ENCODE assay signal across 22 mouse cellular contexts in genomic region chr9:66326879-66327278, GRCm38 (mm10). TPM values are rescaled to one million over a fixed set of nuclear protein-coding genes. Genes with fewer than 3 reads are reported as not detected.
A peak's percentile ranks its signal among the peaks of the same experiment; 100 is the strongest.
DNase-seq lines count a peak whose midpoint lies in the region; ATAC-seq and TF ChIP-seq lines count a peak whose summit lies in the region.
"Had no signal": no experiment of that assay in that cellular context is flagged by ENCODE, and none has a peak within 500 bp of the region (broad histone marks: within the 10 kb centered on the region; RNA-seq: fewer than 3 reads in every experiment).

No protein-coding gene starts in this region.

- TF ChIP-seq EP300 in liver, postnatal 0 days (IDR thresholded peaks at IDR 0.05; ENCODE audit: low read depth), result 0 out of 2 replicates have a peak, but pooled peaks have one; percentile 16

- no peak overlapping the region for H3K4me2 ChIP-seq in liver, embryonic 15.5 days
- H3K4me2 ChIP-seq in liver, embryonic 11.5 days, result no peak overlapping the region
- no peak overlapping the region for H3K4me2 ChIP-seq in liver, postnatal 0 days (ENCODE audit: low read depth, low read length)
- H3K4me2 ChIP-seq: embryonic facial prominence, embryonic 13.5 days; embryonic facial prominence, embryonic 15.5 days; forebrain, embryonic 12.5 days had no signal

- no peaks in the 10 kb centered on the region for H3K9me3 ChIP-seq in liver, embryonic 15.5 days (replicated peaks)
- H3K9me3 ChIP-seq in liver, embryonic 11.5 days (ENCODE audit: control insufficient read depth, low read length), result no peaks in the 10 kb centered on the region
- H3K9me3 ChIP-seq in liver, postnatal 0 days (ENCODE audit: low read length), result no peaks in the 10 kb centered on the region
- H3K9me3 ChIP-seq: embryonic facial prominence, embryonic 13.5 days; embryonic facial prominence, embryonic 15.5 days; forebrain, embryonic 10.5 days; forebrain, embryonic 12.5 days had no signal

- no peak for TF ChIP-seq CTCF in liver, postnatal 0 days (IDR thresholded peaks at IDR 0.05; ENCODE audit: low read depth)

- DNase-seq in liver, embryonic 11.5 days (ENCODE audit: low spot score), result no peak
- DNase-seq in liver, postnatal 0 days, result no peak
- peak; percentile 9 for DNase-seq in yolk sac, embryonic 10.5 days (ENCODE audit: low spot score)
- no peak for DNase-seq in kidney, adult 11 months
- DNase-seq: adrenal gland, adult 2 months; adrenal gland, postnatal 10 days; adrenal gland, postnatal 25 days; cerebellum, adult 11 months; cerebellum, adult 18-20 months; cerebellum, adult 8-10 months; cerebellum, adult 9-11 months; cerebellum, postnatal 14 days; cerebellum, postnatal 36 days; embryo, embryonic 11 days had no signal

- no peak overlapping the region for H3K4me3 ChIP-seq in liver, embryonic 15.5 days (replicated peaks)
- H3K4me3 ChIP-seq in liver, embryonic 11.5 days (ENCODE audit: low read depth, low read length), result no peak overlapping the region
- no peak overlapping the region for H3K4me3 ChIP-seq in liver, postnatal 0 days (ENCODE audit: low read depth, low read length)
- H3K4me3 ChIP-seq: embryonic facial prominence, embryonic 13.5 days; embryonic facial prominence, embryonic 15.5 days; erythroblast, embryonic 14.5 days; forebrain, embryonic 10.5 days; forebrain, embryonic 12.5 days had no signal

- no peak overlapping the region for H3K9ac ChIP-seq in liver, embryonic 15.5 days
- no peak overlapping the region for H3K9ac ChIP-seq in liver, embryonic 11.5 days (ENCODE audit: low read depth, low read length)
- no peak overlapping the region for H3K9ac ChIP-seq in liver, postnatal 0 days (replicated peaks)
- H3K9ac ChIP-seq: embryonic facial prominence, embryonic 13.5 days; embryonic facial prominence, embryonic 15.5 days; forebrain, embryonic 12.5 days had no signal

- no peaks in the 10 kb centered on the region for H3K36me3 ChIP-seq in liver, embryonic 15.5 days (replicated peaks)
- no peaks in the 10 kb centered on the region for H3K36me3 ChIP-seq in liver, embryonic 11.5 days (ENCODE audit: control insufficient read depth, insufficient read depth, low read length)
- H3K36me3 ChIP-seq in liver, postnatal 0 days (replicated peaks; ENCODE audit: insufficient read depth, low read length), result no peaks in the 10 kb centered on the region
- H3K36me3 ChIP-seq: embryonic facial prominence, embryonic 13.5 days; embryonic facial prominence, embryonic 15.5 days; forebrain, embryonic 10.5 days; forebrain, embryonic 12.5 days had no signal

- H3K27me3 ChIP-seq in liver, embryonic 15.5 days, result no peaks in the 10 kb centered on the region
- H3K27me3 ChIP-seq in liver, embryonic 11.5 days (replicated peaks; ENCODE audit: control insufficient read depth, insufficient read depth, low read length), result no peaks in the 10 kb centered on the region
- H3K27me3 ChIP-seq in liver, postnatal 0 days (ENCODE audit: insufficient read depth, low read length), result no peaks in the 10 kb centered on the region
- H3K27me3 ChIP-seq: embryonic facial prominence, embryonic 13.5 days; embryonic facial prominence, embryonic 15.5 days; forebrain, embryonic 12.5 days had no signal

- WGBS in liver, embryonic 15.5 days (ENCODE audit: insufficient replicate concordance), result 74% methylated on average over 2 of the region's 2 CpGs
- 69% methylated on average over 2 of the region's 2 CpGs for WGBS in liver, embryonic 11.5 days
- 65% methylated on average over 2 of the region's 2 CpGs for WGBS in liver, postnatal 0 days (ENCODE audit: insufficient replicate concordance)

- H3K27ac ChIP-seq in liver, embryonic 15.5 days (replicated peaks), result no peak overlapping the region
- no peak overlapping the region for H3K27ac ChIP-seq in liver, embryonic 11.5 days (ENCODE audit: low read depth, low read length)
- H3K27ac ChIP-seq in liver, postnatal 0 days (ENCODE audit: low read depth), result no peak overlapping the region
- H3K27ac ChIP-seq: embryonic facial prominence, embryonic 13.5 days; embryonic facial prominence, embryonic 15.5 days; forebrain, embryonic 10.5 days; forebrain, embryonic 12.5 days had no signal

- peak; percentile 34; the same call in 1 of the 2 replicates for ATAC-seq in liver, embryonic 15.5 days (ENCODE audit: insufficient read depth)
- no peak for ATAC-seq in liver, embryonic 11.5 days (replicated peaks; ENCODE audit: low FRiP score)
- ATAC-seq in liver, postnatal 0 days, result peak; percentile 53
- ATAC-seq: forebrain, embryonic 14.5 days; forebrain, embryonic 16.5 days had no signal

- H3K4me1 ChIP-seq in liver, embryonic 15.5 days (replicated peaks), result peaks cover 16% of the 10 kb centered on the region
- H3K4me1 ChIP-seq in liver, embryonic 11.5 days (replicated peaks; ENCODE audit: control insufficient read depth, insufficient read depth, low read length), result no peaks in the 10 kb centered on the region
- peaks cover 7% of the 10 kb centered on the region for H3K4me1 ChIP-seq in liver, postnatal 0 days (ENCODE audit: insufficient read depth)
- H3K4me1 ChIP-seq: embryonic facial prominence, embryonic 15.5 days; forebrain, embryonic 12.5 days had no signal

RNA-seq across cellular contexts. Expression of gene Herc1, which starts 23.4 kb away (rescaled TPM):
- polyA plus RNA-seq in liver, embryonic 15.5 days (2015; fragmentation: Nextera tagmentation; extraction: Ambion mirVana), result 27.3 and 30.6 TPM in 2 replicates
- polyA plus RNA-seq in liver, embryonic 11.5 days (2014; fragmentation: Nextera tagmentation; extraction: Ambion mirVana), result 30.4 and 31.0 TPM in 2 replicates
- 11.9 and 13.9 TPM in 2 replicates for polyA plus RNA-seq in liver, postnatal 0 days (2015; fragmentation: Nextera tagmentation; extraction: Ambion mirVana)
